Mouse (Mus musculus) neural tube, embryonic 11.5 days (tissue): ENCODE results near the gene Ppp1r1b. TPM values are rescaled to one million over a fixed set of nuclear protein-coding genes. Genes with fewer than 3 reads are reported as not detected.

Source experiments
- ATAC-seq: fragments of 200-750 bp; cut with Nextera tagmentation; 2 replicates; pipeline ENCODE4 v1.8.0; 2017; ENCODE audit warnings: moderate number of reproducible peaks, mild to moderate bottlenecking, moderate TSS enrichment, moderate library complexity; ENCODE audit not compliant: insufficient read depth, low FRiP score, low TSS enrichment
- DNase-seq: peaks from one replicate; pipeline ENCODE4 v3.0.0-alpha.2; 2015; ENCODE audit warnings: low spot score
- H3K27ac ChIP-seq: fragments of 300-500 bp; sonication (generic); 2 replicates; pipeline ENCODE4 v1.5.1; 2014; ENCODE audit warnings: low read depth, mild to moderate bottlenecking, low read length
- H3K27me3 ChIP-seq: fragments of 300-500 bp; sonication (generic); 2 replicates; pipeline ENCODE4 v1.6.1; 2014; ENCODE audit warnings: mild to moderate bottlenecking, low read length, mixed read lengths; ENCODE audit not compliant: control insufficient read depth, insufficient read depth
- H3K36me3 ChIP-seq: fragments of 300-500 bp; sonication (generic); 2 replicates; pipeline ENCODE4 v1.6.1; 2014; ENCODE audit warnings: mild to moderate bottlenecking, low read length, moderate library complexity, mixed read lengths; ENCODE audit not compliant: control insufficient read depth, insufficient read depth
- H3K4me1 ChIP-seq: fragments of 300-500 bp; sonication (generic); 2 replicates; pipeline ENCODE4 v1.6.1; 2014; ENCODE audit warnings: low read length, mixed read lengths; ENCODE audit not compliant: control insufficient read depth, insufficient read depth
- H3K4me2 ChIP-seq: fragments of 300-500 bp; sonication (generic); 2 replicates; pipeline ENCODE4 v1.6.1; 2014; ENCODE audit warnings: low read depth, mild to moderate bottlenecking, moderate library complexity
- H3K4me3 ChIP-seq: fragments of 300-500 bp; sonication (generic); 2 replicates; pipeline ENCODE4 v1.5.1; 2014; ENCODE audit warnings: low read depth, low read length
- H3K9ac ChIP-seq: fragments of 300-500 bp; sonication (generic); 2 replicates; pipeline ENCODE4 v1.6.1; 2014; ENCODE audit warnings: mild to moderate bottlenecking, low read length
- H3K9me3 ChIP-seq: fragments of 300-500 bp; sonication (generic); 2 replicates; pipeline ENCODE4 v1.6.1; 2016; ENCODE audit warnings: low read length; ENCODE audit not compliant: control insufficient read depth
- WGBS: fragments of 180-500 bp; shearing (Covaris S2); extraction: QIAGEN DNeasy Blood & Tissue Kit; methylation state at CpG from one replicate; pipeline ENCODE4 v1.1.7; 2014; 5-methylcytosine and 5-hydroxymethylcytosine counted together
- polyA plus RNA-seq: library from polyadenylated mRNA; unstranded; fragments of >200 nt; fragmentation: Nextera tagmentation; extraction: Ambion mirVana; gene quantifications from 2 replicates; pipeline ENCODE4 v1.2.1, GENCODE M21; 2014

Ppp1r1b gene
- polyA plus RNA-seq, 1 experiment from 2014 or later: 0.15 TPM

DNA sequence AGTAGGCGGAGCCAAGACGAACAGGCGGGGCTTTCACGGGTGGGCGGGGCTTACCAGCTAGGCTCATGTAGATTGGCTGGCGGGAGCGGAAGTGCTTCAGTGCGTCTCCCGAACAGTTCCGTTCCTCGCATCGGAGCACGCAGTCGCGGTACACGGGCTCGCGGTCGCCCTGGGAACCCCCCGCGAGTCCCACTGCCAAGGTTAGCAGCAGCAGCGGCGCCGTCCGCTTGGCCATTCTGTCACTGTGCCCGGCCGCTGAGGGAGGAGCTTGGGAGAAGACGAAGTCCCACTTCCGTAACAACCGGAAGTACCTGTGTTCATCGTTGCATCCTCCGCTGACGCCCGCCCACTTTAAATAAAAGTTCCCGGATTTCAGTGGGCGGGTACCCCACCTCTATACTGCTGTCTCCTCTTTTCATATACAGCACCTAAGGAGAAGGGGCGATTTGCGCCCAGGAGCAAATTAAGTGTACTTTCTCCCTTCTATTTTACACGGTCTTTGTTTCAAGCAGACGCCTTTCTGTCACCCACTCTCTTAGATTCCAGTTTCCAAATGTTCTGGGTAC, 52.0 kb downstream of the Ppp1r1b start, which contains the start of gene Pgap3:
Gene Pgap3, minus strand, starts transcription at position 330 of the 566 bp plus-strand sequence.
- ATAC-seq (peak; percentile 89), DNase-seq (peak; percentile 92)
- no peaks in the 10 kb centered on the region for H3K36me3 ChIP-seq
- H3K9me3 ChIP-seq: no peaks in the 10 kb centered on the region
- H3K4me1 ChIP-seq: peaks cover 4% of the 10 kb centered on the region; the same call in 1 of the 2 replicates
- H3K27me3 ChIP-seq: no peaks in the 10 kb centered on the region
- peak within 1 kb of the TSS; percentile 79 for H3K4me2 ChIP-seq
- WGBS: under 1% methylated on average over 40 of the region's 40 CpGs
- peak within 1 kb of the TSS; percentile 73 for H3K9ac ChIP-seq
- peak within 1 kb of the TSS; percentile 65 for H3K4me3 ChIP-seq
- peak within 1 kb of the TSS; percentile 92 for H3K27ac ChIP-seq

DNA sequence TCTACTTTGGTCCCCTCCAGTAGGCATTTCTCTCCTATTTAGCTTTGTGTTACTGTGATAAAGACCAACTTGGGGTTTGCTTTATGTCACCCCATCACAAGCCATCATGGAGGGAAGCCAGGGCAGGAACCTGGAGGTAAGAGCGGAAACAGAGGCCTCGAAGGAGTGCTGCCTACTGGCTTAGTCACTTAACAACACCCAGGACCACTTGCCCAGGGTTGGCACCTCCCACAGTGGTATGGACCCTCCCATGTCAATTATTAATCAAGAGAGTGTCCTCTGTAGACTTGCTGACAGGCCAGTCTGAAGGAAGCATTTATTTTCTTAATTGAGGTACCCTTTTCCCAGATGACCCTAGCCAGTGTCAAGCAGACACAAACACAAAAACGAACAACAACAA, 52.6 kb downstream of the Ppp1r1b start:
- Histone ChIP-seq H3K4me1 (peaks cover 4% of the 10 kb centered on the region; the same call in 1 of the 2 replicates), H3K4me2 (peak overlapping the region; percentile 79), H3K27me3 (no peaks in the 10 kb centered on the region), H3K9ac (peak overlapping the region; percentile 73), H3K9me3 (no peaks in the 10 kb centered on the region), H3K36me3 (no peaks in the 10 kb centered on the region), H3K27ac (no peak overlapping the region; the same call in 1 of the 2 replicates), H3K4me3 (peak overlapping the region; percentile 65)
- DNase-seq (no peak), ATAC-seq (no peak)
- 69% methylated on average over 3 of the region's 3 CpGs for WGBS

DNA sequence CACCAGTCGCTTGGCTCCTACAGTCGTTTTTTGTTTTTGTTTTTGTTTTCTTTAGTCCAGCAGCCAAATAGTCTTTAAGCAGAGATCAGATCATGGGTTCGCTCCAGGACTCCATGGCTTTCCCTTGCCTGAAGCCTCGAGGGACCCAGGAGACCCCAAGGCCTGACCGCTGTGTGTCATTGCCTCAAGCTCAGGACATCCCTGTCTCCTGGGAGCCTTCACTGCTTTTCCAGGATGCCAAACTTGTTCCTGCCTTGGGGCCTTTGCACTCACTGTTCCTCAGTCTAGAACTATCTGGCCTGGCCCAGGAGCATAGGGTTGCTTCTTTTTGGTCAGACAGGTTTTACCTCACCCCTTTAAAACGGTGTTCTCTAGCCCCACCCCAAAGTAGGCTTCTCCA, 58.4 kb downstream of the Ppp1r1b start:
- Histone ChIP-seq H3K9ac (no peak overlapping the region), H3K4me1 (0 out of 2 replicates have a peak, but pooled peaks cover 3% of the 10 kb centered on the region), H3K27me3 (peaks cover 5% of the 10 kb centered on the region; the same call in 1 of the 2 replicates), H3K4me2 (no peak overlapping the region), H3K9me3 (no peaks in the 10 kb centered on the region), H3K4me3 (no peak overlapping the region), H3K36me3 (no peaks in the 10 kb centered on the region), H3K27ac (no peak overlapping the region)
- 74% methylated on average over 6 of the region's 6 CpGs for WGBS
- ATAC-seq: no peak
- DNase-seq: no peak

Other genes with a start within 250 kb of the Ppp1r1b start
- 24.1 and 26.8 TPM in 2 replicates for gene Fbxl20, start 198.0 kb upstream of the Ppp1r1b start, polyA plus RNA-seq
- gene Med1, start 155.1 kb upstream of the Ppp1r1b start, polyA plus RNA-seq: 74.6 and 75.3 TPM in 2 replicates
- 13.1 TPM in 2 replicates for gene Cdk12, start 145.3 kb upstream of the Ppp1r1b start, polyA plus RNA-seq
- 1.2 TPM in 2 replicates for gene Neurod2, start 18.8 kb upstream of the Ppp1r1b start, polyA plus RNA-seq
- 39.7 and 45.6 TPM in 2 replicates for gene Stard3, start 10.0 kb downstream of the Ppp1r1b start, polyA plus RNA-seq
- 3.1 and 3.9 TPM in 2 replicates for gene Tcap, start 35.4 kb downstream of the Ppp1r1b start, polyA plus RNA-seq
- gene Pnmt, start 38.0 kb downstream of the Ppp1r1b start, polyA plus RNA-seq: 0.40 and 0.91 TPM in 2 replicates
- gene Pgap3, start 52.1 kb downstream of the Ppp1r1b start, polyA plus RNA-seq: 6.7 and 7.2 TPM in 2 replicates
- 22.3 and 24.5 TPM in 2 replicates for gene Erbb2, start 64.1 kb downstream of the Ppp1r1b start, polyA plus RNA-seq
- 133 and 151 TPM in 2 replicates for gene Mien1, start 90.6 kb downstream of the Ppp1r1b start, polyA plus RNA-seq
- 1.4 and 1.9 TPM in 2 replicates for gene Grb7, start 98.0 kb downstream of the Ppp1r1b start, polyA plus RNA-seq
- gene Ikzf3, start 197.6 kb downstream of the Ppp1r1b start, polyA plus RNA-seq: not detected in 2 replicates
- 0.16 TPM in 1 of 2 replicates, not detected in the other for gene Zpbp2, start 202.7 kb downstream of the Ppp1r1b start, polyA plus RNA-seq
- gene Ormdl3, start 239.0 kb downstream of the Ppp1r1b start, polyA plus RNA-seq: 11.1 and 14.5 TPM in 2 replicates
- not detected in 2 replicates for gene Lrrc3c, start 249.9 kb downstream of the Ppp1r1b start, polyA plus RNA-seq